Mouse (Mus musculus) forebrain, embryonic 14.5 days (tissue): ENCODE measurements around the gene Gm6588. TPM values are rescaled to one million over a fixed set of nuclear protein-coding genes. Genes with fewer than 3 reads are reported as not detected.
A peak's percentile ranks its signal among the peaks of the same experiment; 100 is the strongest.

Experiments
- ATAC-seq: fragments of 200-750 bp; cut with Nextera tagmentation; 2 replicates; pipeline ENCODE4 v1.8.0; 2017; ENCODE audit warnings: mild to moderate bottlenecking, moderate library complexity
- DNase-seq: peaks from one replicate; pipeline ENCODE4 v3.0.0-alpha.2; 2015; ENCODE audit warnings: low spot score
- H3K27ac ChIP-seq: fragments of 300-500 bp; sonication (generic); 2 replicates; pipeline ENCODE4 v1.5.1; 2014; ENCODE audit warnings: low read depth, mild to moderate bottlenecking, control low read depth, low read length, moderate library complexity
- H3K27me3 ChIP-seq: fragments of 300-500 bp; sonication (generic); replicated peaks from 2 replicates; pipeline ENCODE4 v1.6.1; 2014; ENCODE audit warnings: low read length, control low read depth, mixed read lengths; ENCODE audit not compliant: control insufficient read depth, insufficient read depth
- H3K36me3 ChIP-seq: fragments of 300-500 bp; sonication (generic); 2 replicates; pipeline ENCODE4 v1.6.1; 2014; ENCODE audit warnings: low read length, control low read depth; ENCODE audit not compliant: control insufficient read depth, insufficient read depth
- H3K4me1 ChIP-seq: fragments of 300-500 bp; sonication (generic); 2 replicates; pipeline ENCODE4 v1.6.1; 2014; ENCODE audit warnings: antibody characterized with exemption, low read length, control low read depth; ENCODE audit not compliant: control insufficient read depth, insufficient read depth
- H3K4me2 ChIP-seq: fragments of 300-500 bp; sonication (generic); 2 replicates; pipeline ENCODE4 v1.6.1; 2014; ENCODE audit warnings: mild to moderate bottlenecking, control low read depth, low read length
- H3K4me3 ChIP-seq: fragments of 300-500 bp; sonication (generic); 2 replicates; pipeline ENCODE4 v1.5.1; 2014; ENCODE audit warnings: low read depth, low read length, control low read depth
- H3K9ac ChIP-seq: fragments of 300-500 bp; sonication (generic); 2 replicates; pipeline ENCODE4 v1.6.1; 2014; ENCODE audit warnings: mild to moderate bottlenecking, low read length, control low read depth, moderate library complexity
- H3K9me3 ChIP-seq: fragments of 300-500 bp; sonication (generic); replicated peaks from 2 replicates; pipeline ENCODE4 v1.6.1; 2016; ENCODE audit warnings: low read length, control low read depth, mixed read lengths; ENCODE audit not compliant: control insufficient read depth
- WGBS: fragments of 180-500 bp; shearing (Covaris S2); extraction: QIAGEN DNeasy Blood & Tissue Kit; methylation state at CpG from one replicate; pipeline ENCODE4 v1.1.7; 2014; 5-methylcytosine and 5-hydroxymethylcytosine counted together
- polyA plus RNA-seq: library from polyadenylated mRNA; unstranded; fragments of >200 nt; fragmentation: Nextera tagmentation; extraction: Ambion mirVana; gene quantifications from 2 replicates; pipeline ENCODE4 v1.2.1, GENCODE M21; 2014

Gm6588 gene
- polyA plus RNA-seq, 1 experiment from 2014 or later: 0.09 TPM

GRCm38 (mm10) chr5:112453088-112453487, 3.9 kb downstream of the Gm6588 start:
- WGBS: 83% methylated on average over 9 of the region's 9 CpGs
- DNase-seq: no peak
- H3K27me3 ChIP-seq: no peaks in the 10 kb centered on the region
- H3K36me3 ChIP-seq: peaks cover 12% of the 10 kb centered on the region
- no peak overlapping the region for H3K27ac ChIP-seq
- H3K9me3 ChIP-seq: no peaks in the 10 kb centered on the region
- no peaks in the 10 kb centered on the region for H3K4me1 ChIP-seq
- no peak overlapping the region for H3K4me3 ChIP-seq
- no peak for ATAC-seq
- no peak overlapping the region for H3K4me2 ChIP-seq
- H3K9ac ChIP-seq: no peak overlapping the region

GRCm38 (mm10) chr5:112454966-112455555, 5.8 kb downstream of the Gm6588 start:
- WGBS: 76% methylated on average over 12 of the region's 12 CpGs
- Histone ChIP-seq H3K9me3 (no peaks in the 10 kb centered on the region), H3K27ac (no peak overlapping the region), H3K4me2 (no peak overlapping the region), H3K27me3 (no peaks in the 10 kb centered on the region), H3K4me1 (no peaks in the 10 kb centered on the region), H3K4me3 (no peak overlapping the region), H3K36me3 (peaks cover 12% of the 10 kb centered on the region), H3K9ac (no peak overlapping the region)
- no peak for ATAC-seq
- peak; percentile 53 for DNase-seq

DNA sequence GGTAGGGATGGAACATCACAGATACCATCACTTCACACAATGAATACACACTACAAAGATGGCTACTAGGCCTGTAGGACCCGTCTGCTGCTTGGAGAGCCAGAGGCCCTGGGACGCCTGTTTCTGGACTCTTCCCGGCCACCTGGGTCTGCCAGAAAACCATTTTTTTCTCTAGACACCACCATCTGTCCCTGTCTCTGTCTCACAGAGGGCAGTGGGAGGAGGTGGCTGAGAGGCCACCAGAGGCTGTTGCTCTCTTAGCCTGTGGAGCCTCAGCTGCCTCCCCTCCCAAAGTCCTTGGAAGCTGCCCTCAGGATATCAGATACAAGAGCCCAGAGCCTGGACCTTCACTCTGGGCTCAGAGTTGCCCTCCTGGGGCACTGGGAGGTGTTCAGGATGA, 10.7 kb downstream of the Gm6588 start:
- ATAC-seq: no peak

DNA sequence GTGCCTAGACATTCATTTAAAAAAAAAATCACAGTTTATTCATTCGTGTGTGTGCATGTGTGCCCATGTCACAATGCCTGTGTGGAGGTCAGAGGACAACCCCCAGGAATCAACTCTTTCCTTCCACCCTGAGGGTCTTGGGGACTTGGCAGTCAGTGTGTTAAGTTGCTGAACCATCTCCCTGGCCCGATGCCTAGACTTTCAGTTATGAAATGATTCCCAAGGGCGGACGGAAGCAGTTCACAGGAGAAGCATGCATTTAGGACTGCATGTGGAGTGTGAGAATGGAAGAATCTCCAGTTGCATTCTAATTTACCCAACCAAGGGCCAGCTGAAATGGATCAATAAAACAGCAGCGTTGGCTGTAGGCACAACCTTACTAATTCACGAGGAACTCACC, 17.1 kb downstream of the Gm6588 start:
- no peaks in the 10 kb centered on the region for H3K4me1 ChIP-seq
- no peaks in the 10 kb centered on the region for H3K27me3 ChIP-seq
- H3K9ac ChIP-seq: no peak overlapping the region
- WGBS: 68% methylated on average over 6 of the region's 6 CpGs
- no peak overlapping the region for H3K4me3 ChIP-seq
- H3K27ac ChIP-seq: peak overlapping the region; percentile 23; the same call in 1 of the 2 replicates
- peaks cover 17% of the 10 kb centered on the region; the same call in 1 of the 2 replicates for H3K36me3 ChIP-seq
- ATAC-seq (no peak), DNase-seq (peak; percentile 39)
- H3K4me2 ChIP-seq: no peak overlapping the region
- no peaks in the 10 kb centered on the region for H3K9me3 ChIP-seq

More for the DNA sequence above, 10.7 kb downstream of the Gm6588 start:
- H3K9me3 ChIP-seq: no peaks in the 10 kb centered on the region
- no peak overlapping the region for H3K27ac ChIP-seq
- no peaks in the 10 kb centered on the region for H3K27me3 ChIP-seq
- no peak overlapping the region for H3K9ac ChIP-seq
- peaks cover 22% of the 10 kb centered on the region for H3K36me3 ChIP-seq
- WGBS: 71% methylated on average over 3 of the region's 3 CpGs
- no peak for DNase-seq
- no peaks in the 10 kb centered on the region for H3K4me1 ChIP-seq
- H3K4me2 ChIP-seq: no peak overlapping the region
- H3K4me3 ChIP-seq: no peak overlapping the region

DNA sequence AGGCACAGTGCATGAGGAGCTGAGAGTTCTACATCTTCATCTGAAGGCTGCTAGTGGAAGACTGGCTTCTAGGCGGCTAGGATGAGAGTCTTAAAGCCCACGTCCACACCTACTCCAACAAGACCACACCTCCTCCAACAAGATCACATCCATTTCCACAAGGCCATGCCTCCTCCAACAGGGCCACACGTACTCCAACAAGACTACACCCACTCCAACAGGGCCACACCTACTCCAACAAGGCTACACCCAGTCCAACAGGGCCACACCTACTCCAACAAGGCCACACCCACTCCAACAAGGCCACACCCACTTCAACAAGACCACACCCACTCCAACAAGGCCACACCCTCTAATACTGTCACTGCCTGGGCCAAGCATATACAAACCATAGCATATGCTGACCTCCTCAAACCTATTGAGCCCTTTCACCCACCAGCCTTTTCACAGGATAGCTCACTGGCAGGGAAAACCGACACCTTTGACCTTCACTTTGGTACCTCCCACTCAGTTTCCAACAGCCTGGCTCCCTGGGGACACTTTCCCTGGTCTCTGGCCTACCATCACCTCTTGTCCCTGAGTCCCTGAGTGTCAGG, 19.9 kb downstream of the Gm6588 start:
- DNase-seq (no peak), ATAC-seq (no peak)
- peaks cover 9% of the 10 kb centered on the region; the same call in 1 of the 2 replicates for H3K36me3 ChIP-seq
- no peaks in the 10 kb centered on the region for H3K4me1 ChIP-seq
- H3K4me2 ChIP-seq: no peak overlapping the region
- H3K27ac ChIP-seq: no peak overlapping the region
- 81% methylated on average over 4 of the region's 4 CpGs for WGBS
- H3K27me3 ChIP-seq: no peaks in the 10 kb centered on the region
- H3K9ac ChIP-seq: no peak overlapping the region
- no peaks in the 10 kb centered on the region for H3K9me3 ChIP-seq
- H3K4me3 ChIP-seq: no peak overlapping the region

DNA sequence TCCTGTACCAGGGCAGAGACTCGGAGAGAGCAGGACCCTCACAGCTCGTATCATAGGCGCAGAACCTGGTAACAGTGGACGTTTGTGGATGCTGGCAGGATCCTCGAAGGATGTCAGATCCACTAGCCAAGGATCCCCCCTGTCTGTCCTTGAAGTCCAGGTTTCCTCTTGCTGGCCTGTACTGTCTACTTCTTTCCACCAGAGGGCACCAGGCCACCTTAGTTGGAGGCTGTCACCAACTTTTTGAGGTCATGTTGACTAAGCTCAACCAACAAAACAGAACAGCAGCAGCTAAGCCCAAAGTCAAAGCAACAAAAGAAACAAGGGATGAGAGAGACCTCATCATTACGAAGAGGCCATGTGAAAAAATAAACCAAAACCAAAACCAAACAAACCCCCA, 20.9 kb downstream of the Gm6588 start:
- ATAC-seq (no peak), DNase-seq (peak; percentile 52)
- H3K4me3 ChIP-seq: no peak overlapping the region
- WGBS: 72% methylated on average over 6 of the region's 6 CpGs
- H3K27me3 ChIP-seq: no peaks in the 10 kb centered on the region
- peaks cover 13% of the 10 kb centered on the region for H3K36me3 ChIP-seq
- no peak overlapping the region for H3K9ac ChIP-seq
- no peak overlapping the region for H3K4me2 ChIP-seq
- no peak overlapping the region for H3K27ac ChIP-seq
- H3K4me1 ChIP-seq: no peaks in the 10 kb centered on the region
- no peaks in the 10 kb centered on the region for H3K9me3 ChIP-seq

DNA sequence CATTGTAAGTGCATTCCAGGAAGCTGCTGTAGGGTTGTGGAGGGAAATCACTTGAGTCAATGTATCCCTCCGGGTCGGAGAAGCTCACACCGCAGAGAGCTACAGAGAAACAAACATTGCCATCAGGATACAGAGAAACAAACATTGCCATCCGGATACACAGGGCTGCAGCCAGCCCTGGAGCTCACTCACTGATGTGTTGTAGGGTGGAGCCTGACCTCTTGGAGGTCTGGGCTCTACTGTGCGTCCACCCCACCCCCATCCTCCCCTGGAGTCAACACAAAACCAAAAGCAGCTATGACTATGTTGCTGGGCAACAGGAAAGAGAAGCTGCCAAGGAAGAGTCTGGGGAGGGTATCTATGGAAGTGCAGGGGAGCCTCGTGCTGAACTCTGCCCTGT, 24.2 kb downstream of the Gm6588 start:
- WGBS: 64% methylated on average over 6 of the region's 6 CpGs
- Histone ChIP-seq H3K9ac (no peak overlapping the region), H3K27ac (no peak overlapping the region), H3K4me1 (peaks cover 7% of the 10 kb centered on the region; the same call in 1 of the 2 replicates), H3K9me3 (no peaks in the 10 kb centered on the region), H3K4me3 (no peak overlapping the region), H3K36me3 (peaks cover 8% of the 10 kb centered on the region), H3K4me2 (no peak overlapping the region), H3K27me3 (no peaks in the 10 kb centered on the region)
- no peak for ATAC-seq
- DNase-seq: no peak

DNA sequence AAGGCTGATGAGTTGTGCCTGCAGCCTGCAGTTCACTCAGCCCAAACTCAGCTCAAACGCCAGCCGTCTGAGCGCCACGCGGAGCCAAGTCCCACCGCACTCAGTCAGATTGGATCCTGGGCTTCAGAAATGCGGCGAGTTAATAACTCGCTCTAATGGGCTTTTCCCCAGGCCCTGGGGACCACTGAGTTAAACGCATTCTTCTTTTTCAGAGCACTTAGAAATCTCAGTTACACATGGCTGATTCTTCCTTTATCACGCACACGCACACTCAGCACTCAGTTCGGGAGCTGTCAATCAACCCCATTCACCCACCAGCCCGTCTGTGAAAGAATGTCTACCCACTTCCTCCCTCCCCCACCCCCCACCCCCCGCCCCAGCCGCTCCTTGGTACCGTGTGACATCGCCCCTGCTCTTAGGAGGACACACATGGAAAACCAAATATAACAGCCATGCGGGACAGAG, 32.8 kb downstream of the Gm6588 start:
- H3K4me1 ChIP-seq: peaks cover 39% of the 10 kb centered on the region
- peak; percentile 83 for DNase-seq

DNA sequence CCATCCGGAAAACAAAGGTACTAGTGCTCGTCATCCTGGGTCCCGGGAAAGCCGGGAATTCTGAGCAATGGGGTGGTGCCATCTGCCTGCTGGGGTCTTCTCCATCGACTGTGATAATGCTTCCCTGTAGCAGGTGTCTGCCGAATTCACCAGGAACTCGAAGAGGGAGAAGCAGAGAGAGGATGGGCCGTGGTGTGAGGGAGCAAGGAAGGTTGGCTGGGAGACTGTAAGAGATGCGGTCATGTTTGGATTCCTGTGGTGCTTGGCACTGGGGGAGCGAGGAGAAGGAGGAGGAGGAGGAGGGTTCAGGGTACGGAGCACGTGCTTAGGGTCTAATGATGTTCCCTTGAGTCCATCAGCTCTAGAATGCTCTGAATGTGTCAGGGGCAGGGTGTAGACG, 33.3 kb downstream of the Gm6588 start:
- WGBS: 30% methylated on average over 13 of the region's 13 CpGs
- Histone ChIP-seq H3K36me3 (no peaks in the 10 kb centered on the region), H3K4me2 (peak overlapping the region; percentile 31), H3K4me3 (no peak overlapping the region), H3K27me3 (no peaks in the 10 kb centered on the region), H3K27ac (peak overlapping the region; percentile 68; the same call in 1 of the 2 replicates), H3K4me1 (peaks cover 39% of the 10 kb centered on the region), H3K9ac (peak overlapping the region; percentile 22; the same call in 1 of the 2 replicates), H3K9me3 (no peaks in the 10 kb centered on the region)
- no peak for DNase-seq
- ATAC-seq: no peak

More for the DNA sequence above, 32.8 kb downstream of the Gm6588 start:
- ATAC-seq: peak; percentile 65
- Histone ChIP-seq H3K9ac (peak overlapping the region; percentile 22; the same call in 1 of the 2 replicates), H3K27me3 (no peaks in the 10 kb centered on the region), H3K36me3 (no peaks in the 10 kb centered on the region), H3K4me3 (no peak overlapping the region), H3K9me3 (no peaks in the 10 kb centered on the region), H3K27ac (peak overlapping the region; percentile 68; the same call in 1 of the 2 replicates), H3K4me2 (peak overlapping the region; percentile 31)
- WGBS: 8% methylated on average over 19 of the region's 19 CpGs
